Mouse (Mus musculus) heart, embryonic 10.5 days (tissue): ENCODE measurements around the gene Adsl. TPM values are rescaled to one million over a fixed set of nuclear protein-coding genes. Genes with fewer than 3 reads are reported as not detected.
"Not testable (repeated sequence)": the region's sequence is repeated elsewhere in the genome, so short reads cannot be mapped to it uniquely, and the experiment has no call there.

ENCODE experiments used
- DNase-seq: peaks from one replicate; pipeline ENCODE4 v3.0.0-alpha.2; 2017; ENCODE audit warnings: low spot score
- H3K27ac ChIP-seq: fragments of 300-500 bp; sonication (generic); 2 replicates; pipeline ENCODE4 v1.5.1; 2016; ENCODE audit warnings: mild to moderate bottlenecking
- H3K27me3 ChIP-seq: fragments of 300-500 bp; sonication (generic); 2 replicates; pipeline ENCODE4 v1.6.1; 2016; ENCODE audit warnings: mild to moderate bottlenecking; ENCODE audit not compliant: poor library complexity, insufficient read depth, severe bottlenecking
- H3K36me3 ChIP-seq: fragments of 300-500 bp; sonication (generic); 2 replicates; pipeline ENCODE4 v1.6.1; 2016; ENCODE audit warnings: mild to moderate bottlenecking, moderate library complexity
- H3K4me1 ChIP-seq: fragments of 300-500 bp; sonication (generic); 2 replicates; pipeline ENCODE4 v1.6.1; 2016; ENCODE audit warnings: mild to moderate bottlenecking
- H3K4me3 ChIP-seq: fragments of 300-500 bp; sonication (generic); 2 replicates; pipeline ENCODE4 v1.5.1; 2016; ENCODE audit warnings: mild to moderate bottlenecking, moderate library complexity
- H3K9me3 ChIP-seq: fragments of 300-500 bp; sonication (generic); 2 replicates; pipeline ENCODE4 v1.6.1; 2016; ENCODE audit warnings: mild to moderate bottlenecking, moderate library complexity
- WGBS: fragments of 180-500 bp; shearing (Covaris S2); methylation state at CpG from one replicate; pipeline ENCODE4 v1.1.7; 2016; 5-methylcytosine and 5-hydroxymethylcytosine counted together
- polyA plus RNA-seq: library from polyadenylated mRNA; unstranded; fragments of >200 nt; fragmentation: Nextera tagmentation; extraction: Ambion mirVana; gene quantifications from 2 replicates; pipeline ENCODE4 v1.2.1, GENCODE M21; 2016

Adsl gene
- polyA plus RNA-seq, 1 experiment from 2014 or later = 220 TPM

DNA sequence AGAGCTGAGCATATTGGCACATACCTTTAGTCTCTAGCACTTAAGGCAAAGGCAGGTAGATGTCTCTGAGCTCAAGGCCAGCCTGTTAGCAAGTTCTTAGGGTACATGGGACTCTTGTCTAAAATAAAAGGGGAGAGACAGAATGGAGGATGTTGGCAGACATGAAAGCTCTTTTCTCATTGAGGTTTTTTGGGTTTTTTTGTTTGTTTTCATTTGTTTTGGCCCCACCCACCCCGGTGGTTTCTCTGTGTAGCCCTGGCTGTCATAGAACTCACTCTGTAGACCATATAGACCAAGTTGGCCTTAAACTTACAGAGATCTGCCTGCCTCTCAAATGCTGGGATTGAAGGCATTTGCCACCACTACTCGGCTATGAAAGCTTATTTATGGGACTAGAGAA lies 24.1 kb upstream of the Adsl start:
- no peak overlapping the region for H3K27ac ChIP-seq
- H3K9me3 ChIP-seq = no peaks in the 10 kb centered on the region
- no peaks in the 10 kb centered on the region for H3K27me3 ChIP-seq
- no peak for DNase-seq
- peaks cover 6% of the 10 kb centered on the region for H3K4me1 ChIP-seq
- H3K4me3 ChIP-seq = no peak overlapping the region
- 90% methylated on average over 2 of the region's 2 CpGs for WGBS
- peaks cover 87% of the 10 kb centered on the region for H3K36me3 ChIP-seq

DNA sequence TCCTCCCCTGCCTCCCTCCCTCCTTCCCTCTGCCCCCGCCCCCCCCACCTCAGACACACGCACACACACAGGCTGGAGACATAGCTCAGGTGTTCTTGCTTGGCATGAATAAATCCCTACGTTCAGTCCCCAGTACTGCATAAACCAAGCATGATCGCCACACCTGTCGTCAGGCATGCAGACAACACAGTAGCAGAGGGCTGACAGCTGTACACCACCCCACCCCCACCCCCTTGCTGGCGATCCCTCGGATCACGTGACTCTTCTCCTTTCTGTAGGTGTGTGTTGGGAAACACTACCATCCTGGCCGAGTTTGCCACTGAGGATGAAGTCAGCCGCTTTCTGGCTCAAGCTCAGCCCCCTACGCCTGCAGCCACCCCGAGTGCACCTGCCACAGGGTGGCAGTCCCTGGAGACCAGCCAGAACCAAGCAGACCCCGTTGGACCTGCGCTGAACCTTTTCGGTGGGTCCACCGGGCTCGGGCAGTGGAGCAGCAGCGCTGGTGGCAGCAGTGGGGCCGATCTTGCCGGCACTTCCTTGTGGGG lies 19.4 kb upstream of the Adsl start:
- no peak overlapping the region for H3K4me3 ChIP-seq
- no peak for DNase-seq
- H3K4me1 ChIP-seq = peaks cover 13% of the 10 kb centered on the region
- no peaks in the 10 kb centered on the region for H3K9me3 ChIP-seq
- WGBS = 76% methylated on average over 20 of the region's 20 CpGs
- peaks cover 56% of the 10 kb centered on the region for H3K36me3 ChIP-seq
- no peaks in the 10 kb centered on the region for H3K27me3 ChIP-seq
- H3K27ac ChIP-seq = no peak overlapping the region

DNA sequence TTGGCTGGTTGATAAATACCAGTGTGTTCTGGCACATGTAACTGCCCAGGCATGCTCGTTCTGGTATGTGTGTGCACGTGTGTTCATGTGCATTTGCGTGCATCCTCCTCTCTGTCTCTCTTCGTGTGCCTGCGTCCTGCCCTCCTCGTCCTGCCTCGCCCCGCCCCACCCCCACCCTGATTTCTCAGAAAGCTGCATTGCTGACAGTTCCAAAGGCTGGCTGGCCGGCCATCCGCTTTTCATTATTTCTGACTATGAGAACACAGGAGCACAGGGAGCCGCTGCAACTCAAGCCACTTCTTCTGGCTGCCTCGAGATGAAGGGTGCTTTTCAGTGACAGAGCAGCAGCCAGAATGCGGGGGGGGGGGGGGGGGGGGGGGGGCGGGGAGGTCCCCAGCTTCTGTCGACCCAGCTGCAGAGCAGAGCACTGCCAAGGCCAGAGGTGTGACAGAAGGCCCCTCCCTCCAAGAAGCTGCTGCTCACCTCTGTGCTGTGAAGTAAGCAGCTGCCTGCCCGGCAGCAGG lies 18.2 kb upstream of the Adsl start:
- peak overlapping the region; percentile 42 for H3K27ac ChIP-seq
- DNase-seq = peak; percentile 82

DNA sequence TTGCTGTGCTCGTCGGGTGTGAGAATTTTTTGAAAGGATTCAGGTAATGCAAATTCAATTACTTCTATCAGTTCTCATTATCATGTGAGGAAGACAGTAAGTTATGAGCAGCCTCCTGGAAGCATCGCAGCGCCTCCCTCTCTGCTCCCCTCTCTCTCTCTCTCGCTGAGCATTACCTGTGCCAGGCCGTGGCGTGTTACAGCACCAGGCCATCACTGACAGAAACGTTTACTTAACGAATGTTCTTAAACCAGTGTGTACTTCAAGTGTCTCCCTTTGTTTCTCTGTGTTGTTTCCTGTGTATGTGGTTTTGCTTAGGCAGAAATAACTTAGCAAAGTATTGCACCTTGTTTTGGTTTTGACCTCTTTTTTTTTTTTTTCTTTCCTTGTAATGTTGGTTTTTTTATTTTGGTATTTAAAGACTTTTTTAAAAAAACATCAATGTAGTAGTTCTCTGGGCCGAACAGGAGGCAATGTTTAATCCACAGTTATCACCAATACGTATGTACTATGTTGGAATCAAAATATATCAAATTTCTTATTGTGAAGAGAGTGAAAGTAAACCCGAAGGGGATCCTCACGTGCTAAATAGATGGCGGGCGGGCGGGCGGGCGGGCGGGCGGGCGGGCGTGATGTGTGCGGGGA lies 17.5 kb upstream of the Adsl start:
- 86% methylated on average over 23 of the region's 23 CpGs for WGBS
- not testable (repeated sequence) for H3K9me3 ChIP-seq, H3K4me3 ChIP-seq, DNase-seq, H3K27me3 ChIP-seq, H3K27ac ChIP-seq
- Histone ChIP-seq H3K36me3 (peaks cover 56% of the 10 kb centered on the region), H3K4me1 (peaks cover 13% of the 10 kb centered on the region)

More for the DNA sequence above, 18.2 kb upstream of the Adsl start:
- Histone ChIP-seq H3K4me3 (no peak overlapping the region), H3K27me3 (no peaks in the 10 kb centered on the region), H3K9me3 (no peaks in the 10 kb centered on the region), H3K36me3 (peaks cover 53% of the 10 kb centered on the region), H3K4me1 (peaks cover 13% of the 10 kb centered on the region)
- 24% methylated on average over 13 of the region's 16 CpGs for WGBS

- WGBS = 77% methylated on average over 9 of the region's 9 CpGs
- H3K27me3 ChIP-seq = no peaks in the 10 kb centered on the region
- no peak for DNase-seq
- H3K9me3 ChIP-seq = no peaks in the 10 kb centered on the region
- peaks cover 56% of the 10 kb centered on the region for H3K36me3 ChIP-seq
- no peak overlapping the region for H3K27ac ChIP-seq
- H3K4me1 ChIP-seq = peaks cover 15% of the 10 kb centered on the region
- no peak overlapping the region for H3K4me3 ChIP-seq
Measured at GRCm38 (mm10) chr15:80931345-80931960, 16.8 kb upstream of the Adsl start.

GRCm38 (mm10) chr15:80934841-80935240 lies 13.4 kb upstream of the Adsl start:
- H3K36me3 ChIP-seq = peaks cover 28% of the 10 kb centered on the region
- WGBS = 83% methylated on average over 5 of the region's 5 CpGs

GRCm38 (mm10) chr15:80936686-80937085 lies 11.6 kb upstream of the Adsl start:
- Histone ChIP-seq H3K4me3 (no peak overlapping the region), H3K4me1 (peaks cover 9% of the 10 kb centered on the region; the same call in 1 of the 2 replicates), H3K9me3 (no peaks in the 10 kb centered on the region), H3K27ac (no peak overlapping the region), H3K27me3 (no peaks in the 10 kb centered on the region), H3K36me3 (peaks cover 32% of the 10 kb centered on the region)
- DNase-seq = no peak
- 70% methylated on average over 3 of the region's 3 CpGs for WGBS

More at GRCm38 (mm10) chr15:80934841-80935240, 13.4 kb upstream of the Adsl start:
- Histone ChIP-seq H3K4me3 (no peak overlapping the region), H3K4me1 (peaks cover 15% of the 10 kb centered on the region; the same call in 1 of the 2 replicates), H3K9me3 (no peaks in the 10 kb centered on the region), H3K27ac (no peak overlapping the region), H3K27me3 (no peaks in the 10 kb centered on the region)
- no peak for DNase-seq

DNA sequence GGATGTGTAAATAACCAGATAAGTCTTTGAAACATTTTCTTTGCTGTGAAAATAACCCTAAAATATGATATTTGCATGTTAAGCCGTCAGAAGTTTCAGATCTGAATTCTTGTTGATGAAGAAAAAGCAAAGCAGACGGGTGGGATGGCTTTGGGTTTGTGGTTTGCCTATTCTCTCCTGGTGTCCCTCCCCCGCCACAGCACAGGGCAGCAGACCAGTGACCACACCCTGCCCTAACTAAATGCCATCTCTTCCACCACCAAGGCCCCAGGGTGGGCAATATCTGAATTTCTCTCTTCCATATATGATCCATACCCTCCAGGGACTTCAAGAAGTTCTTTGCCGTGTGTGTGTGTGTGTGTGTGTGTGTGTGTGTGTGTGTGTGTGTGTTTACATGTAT lies 9.7 kb upstream of the Adsl start:
- 76% methylated on average over 4 of the region's 4 CpGs for WGBS
- H3K36me3 ChIP-seq = peaks cover 28% of the 10 kb centered on the region
- DNase-seq = no peak

DNA sequence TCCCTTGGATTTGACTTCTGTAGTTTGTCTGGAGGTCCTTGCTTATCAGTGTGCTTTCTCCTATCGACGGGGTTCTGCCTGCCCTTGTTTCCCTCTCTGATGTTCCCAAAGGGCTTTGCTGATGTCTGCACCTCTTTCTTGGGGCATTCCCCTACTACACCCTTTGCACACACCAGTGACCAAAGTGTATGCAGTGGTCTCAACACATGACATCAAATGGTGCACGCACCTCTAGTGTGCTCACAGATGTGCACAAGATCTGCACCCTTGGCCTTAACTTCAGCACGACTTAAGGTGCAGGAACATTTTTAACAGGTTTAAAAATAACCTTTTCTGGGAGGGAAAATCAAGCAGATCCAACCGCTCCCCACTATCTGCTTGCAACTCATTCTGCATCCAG lies 8.9 kb upstream of the Adsl start:
- WGBS = 49% methylated on average over 5 of the region's 5 CpGs
- no peak for DNase-seq
- H3K4me1 ChIP-seq = peaks cover 9% of the 10 kb centered on the region; the same call in 1 of the 2 replicates
- H3K9me3 ChIP-seq = no peaks in the 10 kb centered on the region
- no peak overlapping the region for H3K27ac ChIP-seq
- no peaks in the 10 kb centered on the region for H3K27me3 ChIP-seq
- no peak overlapping the region for H3K4me3 ChIP-seq
- H3K36me3 ChIP-seq = peaks cover 22% of the 10 kb centered on the region; the same call in 1 of the 2 replicates

More for the DNA sequence above, 9.7 kb upstream of the Adsl start:
- Histone ChIP-seq H3K4me1 (peaks cover 9% of the 10 kb centered on the region; the same call in 1 of the 2 replicates), H3K27me3 (no peaks in the 10 kb centered on the region), H3K4me3 (no peak overlapping the region), H3K27ac (no peak overlapping the region), H3K9me3 (no peaks in the 10 kb centered on the region)

DNA sequence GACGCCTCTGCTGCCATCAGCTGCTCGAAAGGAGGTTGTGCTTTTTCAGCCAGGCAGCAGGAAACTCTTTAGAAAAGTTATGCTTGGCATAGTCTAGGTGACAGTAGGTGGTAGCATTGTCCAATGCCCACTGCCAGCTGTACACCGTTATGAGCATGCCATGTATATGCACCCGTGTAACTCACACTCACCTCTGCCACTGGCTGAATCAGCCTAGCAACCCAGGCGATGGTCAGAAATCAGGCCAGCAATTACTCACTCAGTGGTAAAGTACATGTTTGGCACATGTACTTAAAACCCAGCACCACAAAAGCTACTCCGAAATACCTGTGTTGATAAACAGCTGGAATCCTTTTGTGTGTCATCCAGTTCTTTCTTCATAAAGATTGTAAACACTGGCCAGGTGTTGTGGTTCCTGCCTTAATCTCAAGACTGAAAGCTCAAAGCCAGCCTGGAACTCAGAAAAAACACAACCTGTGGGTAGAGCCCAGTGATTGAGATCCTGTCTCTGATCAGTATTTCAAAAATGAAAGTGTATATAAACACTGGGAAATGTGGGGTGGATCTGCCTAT lies 6.7 kb upstream of the Adsl start:
- H3K27ac ChIP-seq = no peak overlapping the region
- H3K27me3 ChIP-seq = no peaks in the 10 kb centered on the region
- H3K36me3 ChIP-seq = 0 out of 2 replicates have a peak, but pooled peaks cover 5% of the 10 kb centered on the region
- H3K4me1 ChIP-seq = peaks cover 7% of the 10 kb centered on the region; the same call in 1 of the 2 replicates
- no peaks in the 10 kb centered on the region for H3K9me3 ChIP-seq
- no peak for DNase-seq
- H3K4me3 ChIP-seq = no peak overlapping the region
- 94% methylated on average over 6 of the region's 6 CpGs for WGBS

- H3K9me3 ChIP-seq = no peaks in the 10 kb centered on the region
- no peaks in the 10 kb centered on the region for H3K27me3 ChIP-seq
- H3K4me1 ChIP-seq = peaks cover 13% of the 10 kb centered on the region
- no peak for DNase-seq
- no peak overlapping the region for H3K27ac ChIP-seq
- peaks cover 12% of the 10 kb centered on the region; the same call in 1 of the 2 replicates for H3K36me3 ChIP-seq
- 52% methylated on average over 3 of the region's 3 CpGs for WGBS
- no peak overlapping the region for H3K4me3 ChIP-seq
Measured at GRCm38 (mm10) chr15:80945851-80946250, 2.4 kb upstream of the Adsl start.

DNA sequence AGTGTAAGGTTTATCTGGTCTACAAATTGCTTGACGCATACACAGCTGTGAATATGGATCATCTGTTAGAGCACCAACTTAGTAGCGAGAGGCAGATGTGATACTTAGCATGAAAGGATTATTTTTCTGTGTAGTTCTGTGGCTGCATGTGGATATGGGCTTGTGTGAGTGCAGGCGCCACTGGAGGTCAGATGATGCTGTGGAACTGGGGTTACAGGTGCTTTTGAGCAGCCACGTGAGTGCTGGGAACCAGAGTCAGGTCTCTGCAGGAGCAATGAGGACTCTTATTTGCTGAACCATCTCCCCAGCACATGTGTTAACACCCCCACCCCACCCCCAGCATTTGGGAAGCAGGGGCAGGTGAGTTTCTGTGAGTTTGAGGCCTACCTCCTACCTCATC lies 1.1 kb downstream of the Adsl start:
- Histone ChIP-seq H3K27ac (no peak overlapping the region), H3K36me3 (peaks cover 33% of the 10 kb centered on the region), H3K4me3 (peak overlapping the region; percentile 92), H3K9me3 (no peaks in the 10 kb centered on the region), H3K4me1 (peaks cover 13% of the 10 kb centered on the region), H3K27me3 (no peaks in the 10 kb centered on the region)
- 70% methylated on average over 4 of the region's 4 CpGs for WGBS
- no peak for DNase-seq

DNA sequence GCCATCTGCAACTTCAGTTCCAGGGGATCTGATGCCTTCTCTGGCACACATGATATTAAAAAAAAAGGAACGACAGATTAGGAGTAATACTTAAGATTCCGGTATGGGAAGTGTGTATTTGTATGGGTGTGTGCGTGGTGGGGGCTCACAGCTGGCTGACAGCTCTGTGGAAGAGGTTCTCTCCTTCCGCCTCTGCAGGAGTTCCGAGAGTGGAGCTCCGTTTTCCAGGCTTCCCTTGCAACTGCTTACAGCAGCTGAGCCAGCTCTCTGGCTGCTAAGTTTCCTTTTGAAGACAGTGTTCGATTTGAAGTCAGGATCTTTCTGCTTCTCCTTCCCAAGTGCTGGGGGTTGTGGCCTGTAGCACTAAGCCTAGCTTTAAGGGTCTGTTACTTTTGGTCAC lies 1.8 kb downstream of the Adsl start:
- whole genome bisulfite sequencing = 91% methylated on average over 7 of the region's 7 CpGs
- peak overlapping the region; percentile 92; the same call in 1 of the 2 replicates for H3K4me3 ChIP-seq
- H3K27ac ChIP-seq = no peak overlapping the region
- no peaks in the 10 kb centered on the region for H3K27me3 ChIP-seq
- H3K36me3 ChIP-seq = peaks cover 39% of the 10 kb centered on the region
- no peak for DNase-seq
- peaks cover 13% of the 10 kb centered on the region for H3K4me1 ChIP-seq
- H3K9me3 ChIP-seq = no peaks in the 10 kb centered on the region
